Mouse (Mus musculus) hindbrain, embryonic 13.5 days (tissue): ENCODE results near the gene Cul7. TPM values are rescaled to one million over a fixed set of nuclear protein-coding genes. Genes with fewer than 3 reads are reported as not detected.

ENCODE experiments used
- ATAC-seq: fragments of 200-750 bp; cut with Nextera tagmentation; 2 replicates; pipeline ENCODE4 v1.8.0; 2017; ENCODE audit warnings: moderate TSS enrichment; ENCODE audit not compliant: low FRiP score
- H3K27ac ChIP-seq: fragments of 300-500 bp; sonication (generic); 2 replicates; pipeline ENCODE4 v1.5.1; 2015; ENCODE audit warnings: inconsistent platforms, mild to moderate bottlenecking, moderate library complexity
- H3K27me3 ChIP-seq: fragments of 300-500 bp; sonication (generic); 2 replicates; pipeline ENCODE4 v1.6.1; 2015; ENCODE audit warnings: mild to moderate bottlenecking, inconsistent platforms
- H3K36me3 ChIP-seq: fragments of 300-500 bp; sonication (generic); 2 replicates; pipeline ENCODE4 v1.6.1; 2015; ENCODE audit warnings: mild to moderate bottlenecking, inconsistent platforms
- H3K4me1 ChIP-seq: fragments of 300-500 bp; sonication (generic); replicated peaks from 2 replicates; pipeline ENCODE4 v1.6.1; 2015; ENCODE audit warnings: inconsistent platforms
- H3K4me2 ChIP-seq: fragments of 300-500 bp; sonication (generic); 2 replicates; pipeline ENCODE4 v1.6.1; 2015; ENCODE audit warnings: inconsistent platforms, mild to moderate bottlenecking, moderate library complexity
- H3K4me3 ChIP-seq: fragments of 300-500 bp; sonication (generic); 2 replicates; pipeline ENCODE4 v1.5.1; 2015; ENCODE audit warnings: mild to moderate bottlenecking, inconsistent platforms
- H3K9ac ChIP-seq: fragments of 300-500 bp; sonication (generic); 2 replicates; pipeline ENCODE4 v1.6.1; 2015; ENCODE audit warnings: mild to moderate bottlenecking, inconsistent platforms
- H3K9me3 ChIP-seq: fragments of 300-500 bp; sonication (generic); 2 replicates; pipeline ENCODE4 v1.6.1; 2016; ENCODE audit warnings: inconsistent platforms
- WGBS: fragments of 180-500 bp; shearing (Covaris S2); methylation state at CpG from one replicate; pipeline ENCODE4 v1.1.7; 2015; 5-methylcytosine and 5-hydroxymethylcytosine counted together
- polyA plus RNA-seq: library from polyadenylated mRNA; unstranded; fragments of >200 nt; fragmentation: Nextera tagmentation; extraction: Ambion mirVana; gene quantifications from 2 replicates; pipeline ENCODE4 v1.2.1, GENCODE M21; 2015

The Cul7 gene
- polyA plus RNA-seq, 1 experiment from 2014 or later: 40.0 TPM

DNA sequence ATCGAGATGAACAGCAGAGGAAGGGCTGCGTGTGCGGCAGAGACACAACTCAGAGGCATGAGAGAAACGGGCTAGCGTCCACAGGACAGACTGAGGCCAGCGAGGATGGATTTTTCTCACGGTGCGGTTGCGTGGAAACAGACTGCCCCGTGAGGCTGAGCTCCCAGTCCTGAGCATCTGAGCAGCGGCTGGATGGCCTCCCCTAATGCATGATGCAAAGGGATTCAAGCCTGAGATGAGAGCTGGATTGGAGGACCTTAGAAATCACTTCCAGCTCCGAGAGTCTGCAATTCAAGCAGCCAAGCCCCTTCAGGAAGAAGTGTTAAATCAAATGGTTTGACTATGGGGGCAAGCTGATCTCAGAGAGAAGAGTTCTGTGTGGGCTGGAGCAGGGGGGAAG is 51.4 kb downstream of the Cul7 start:
- Histone ChIP-seq H3K36me3 (peaks cover 24% of the 10 kb centered on the region), H3K4me2 (no peak overlapping the region), H3K4me1 (peaks cover 49% of the 10 kb centered on the region), H3K27ac (peak overlapping the region; percentile 35; the same call in 1 of the 2 replicates), H3K4me3 (no peak overlapping the region), H3K9ac (peak overlapping the region; percentile 61), H3K27me3 (no peaks in the 10 kb centered on the region), H3K9me3 (no peaks in the 10 kb centered on the region)
- WGBS: 82% methylated on average over 12 of the region's 12 CpGs
- ATAC-seq: no peak

DNA sequence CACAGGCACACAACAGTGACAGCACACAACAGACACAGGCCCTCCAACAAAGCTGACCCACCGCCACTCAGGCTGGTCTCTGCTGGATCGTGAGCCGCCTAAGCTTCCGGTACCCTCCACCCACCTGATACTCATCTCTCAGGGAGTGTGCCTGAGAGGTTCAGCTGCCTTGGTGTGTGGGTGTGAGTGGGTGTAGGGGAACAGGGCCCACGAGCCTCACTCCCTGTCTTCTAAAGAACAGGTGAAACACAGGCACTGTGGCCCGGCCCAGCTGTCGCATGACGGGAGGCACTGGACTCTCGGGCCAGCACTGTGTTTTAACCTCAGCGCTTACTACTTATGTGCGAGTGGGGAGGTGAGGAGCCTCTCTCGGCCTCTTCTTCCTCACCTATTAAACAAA is 52.0 kb downstream of the Cul7 start:
- no peak for ATAC-seq
- peak overlapping the region; percentile 66; the same call in 1 of the 2 replicates for H3K4me2 ChIP-seq
- no peaks in the 10 kb centered on the region for H3K9me3 ChIP-seq
- H3K9ac ChIP-seq: peak overlapping the region; percentile 61
- no peaks in the 10 kb centered on the region for H3K27me3 ChIP-seq
- H3K36me3 ChIP-seq: peaks cover 21% of the 10 kb centered on the region
- H3K4me1 ChIP-seq: peaks cover 50% of the 10 kb centered on the region
- H3K27ac ChIP-seq: no peak overlapping the region
- 90% methylated on average over 12 of the region's 12 CpGs for WGBS
- no peak overlapping the region for H3K4me3 ChIP-seq

DNA sequence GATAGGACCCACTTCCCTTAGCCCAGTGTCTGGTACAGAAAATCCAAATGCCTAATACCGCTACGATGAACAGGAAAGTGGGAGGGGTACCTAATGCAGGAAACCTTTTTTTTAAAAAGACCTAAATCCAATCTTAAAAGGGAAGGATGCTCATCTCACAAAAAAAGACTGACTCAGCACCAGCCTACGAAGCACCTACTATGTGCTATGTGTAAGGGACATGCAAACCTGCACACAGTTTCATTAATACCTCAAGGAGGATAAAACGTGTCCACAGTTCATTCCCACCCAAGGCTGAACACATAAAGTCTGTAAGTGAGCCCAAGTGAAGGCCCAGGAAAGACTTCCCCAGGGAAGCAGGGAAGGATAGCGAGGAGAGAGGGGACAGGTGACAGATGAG is 52.4 kb downstream of the Cul7 start:
- H3K9ac ChIP-seq: peak overlapping the region; percentile 97
- WGBS: 91% methylated on average over 5 of the region's 5 CpGs

DNA sequence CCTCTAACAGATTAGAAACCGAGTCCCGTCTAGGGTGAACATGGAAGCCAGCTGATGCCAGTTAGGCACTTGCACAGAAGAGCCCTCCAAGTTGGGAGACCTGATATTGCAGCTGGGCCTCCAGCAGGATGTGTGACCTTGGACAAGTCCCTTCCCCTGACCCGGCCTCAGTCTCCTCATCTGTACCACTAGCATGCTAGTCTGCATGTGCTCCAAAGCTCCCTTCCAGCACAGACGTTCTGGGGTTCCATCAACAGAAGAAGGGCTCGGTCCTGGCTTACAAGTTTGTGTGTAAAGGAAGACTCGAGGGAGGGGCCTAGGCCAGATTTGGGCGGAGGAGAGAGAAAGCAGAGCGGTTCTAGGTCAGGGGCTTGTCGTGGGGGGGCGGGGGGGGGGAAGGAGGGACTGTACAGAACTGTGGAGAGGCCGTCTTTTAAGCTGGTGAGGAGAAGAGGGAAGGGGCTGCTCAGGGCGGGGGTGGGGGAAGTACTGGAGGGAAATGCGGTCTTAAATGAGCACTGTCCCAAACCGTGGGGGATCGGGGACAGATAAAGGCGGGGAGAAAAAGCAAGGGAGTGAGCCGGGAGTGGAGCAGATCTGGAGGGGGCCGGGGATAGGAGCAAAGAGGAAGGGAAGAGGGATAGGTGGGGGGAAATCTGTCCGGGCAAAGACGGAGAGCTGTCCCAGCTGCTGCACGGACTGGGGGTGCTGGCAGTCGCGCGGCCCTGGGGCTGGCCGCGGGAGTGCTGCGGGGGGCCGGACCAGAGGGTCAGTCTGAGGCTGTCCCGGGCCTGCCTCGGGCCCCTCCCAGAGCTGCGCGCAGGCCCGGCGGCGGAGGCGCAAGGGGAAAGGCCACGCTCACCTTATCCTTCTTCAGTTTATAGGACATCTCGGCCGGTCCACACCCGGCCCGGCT is 54.1 kb downstream of the Cul7 start:
- H3K4me2 ChIP-seq: peak overlapping the region; percentile 66
- H3K4me1 ChIP-seq: peaks cover 50% of the 10 kb centered on the region
- no peaks in the 10 kb centered on the region for H3K27me3 ChIP-seq
- peak overlapping the region; percentile 97 for H3K9ac ChIP-seq
- peak; percentile 79 for ATAC-seq
- H3K27ac ChIP-seq: peak overlapping the region; percentile 90
- WGBS: 5% methylated on average over 39 of the region's 41 CpGs
- H3K4me3 ChIP-seq: peak overlapping the region; percentile 93
- H3K36me3 ChIP-seq: peaks cover 7% of the 10 kb centered on the region
- H3K9me3 ChIP-seq: no peaks in the 10 kb centered on the region

More for the DNA sequence above, 52.4 kb downstream of the Cul7 start:
- Histone ChIP-seq H3K4me2 (peak overlapping the region; percentile 66; the same call in 1 of the 2 replicates), H3K9me3 (no peaks in the 10 kb centered on the region), H3K4me1 (peaks cover 50% of the 10 kb centered on the region), H3K36me3 (peaks cover 21% of the 10 kb centered on the region), H3K27me3 (no peaks in the 10 kb centered on the region), H3K27ac (no peak overlapping the region), H3K4me3 (0 out of 2 replicates have a peak overlapping the region, but pooled peaks have one; percentile 93)
- ATAC-seq: no peak

DNA sequence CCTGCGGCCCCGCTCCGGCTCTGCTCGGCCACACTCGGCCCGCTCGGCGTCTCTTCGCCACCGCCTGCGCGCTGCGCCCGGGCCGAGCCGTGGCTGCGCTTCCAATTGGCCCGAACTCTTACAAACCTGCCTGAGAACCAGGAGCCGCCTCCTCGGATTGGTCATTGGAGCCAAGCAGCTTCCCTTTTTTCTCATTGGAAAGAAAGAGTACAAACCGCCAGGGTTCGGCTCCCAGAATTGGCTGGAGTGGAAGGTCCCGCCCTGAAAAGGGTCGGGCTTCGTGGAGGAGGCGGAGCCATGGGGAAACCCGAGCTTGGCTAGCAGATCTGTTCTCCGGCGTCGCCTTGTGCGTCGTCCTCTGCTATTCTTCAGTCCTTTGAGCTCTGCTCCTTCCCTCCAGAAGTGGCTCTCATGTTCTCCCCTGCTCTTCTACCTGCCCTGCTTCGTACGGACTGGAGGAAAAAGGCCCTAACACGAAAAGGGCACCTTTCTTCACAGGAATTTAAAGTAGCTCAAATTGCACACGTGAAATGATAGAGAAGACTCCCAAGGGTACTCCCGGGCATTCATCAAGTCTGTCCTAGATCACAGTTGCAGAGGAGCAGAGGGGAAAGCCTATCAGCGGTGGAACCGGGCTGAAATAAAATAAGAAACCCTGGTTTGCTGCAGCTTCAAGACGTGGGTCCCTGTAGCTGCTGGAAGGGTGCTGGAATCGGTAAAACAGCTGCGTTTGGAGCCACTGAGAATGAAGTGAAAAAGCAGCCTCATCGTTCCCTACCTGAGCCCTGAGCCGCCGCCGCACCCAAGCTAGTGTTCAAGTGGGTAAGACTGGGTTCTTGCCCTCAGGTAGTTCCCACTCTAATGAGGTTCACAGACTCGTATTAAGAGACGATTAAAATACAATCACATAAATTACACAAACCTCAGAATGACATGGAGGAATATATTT is 55.0 kb downstream of the Cul7 start, which contains the start of gene Ppp2r5d:
Gene Ppp2r5d, minus strand, starts transcription at position 225 of the 949 bp plus-strand sequence.
- peak within 1 kb of the TSS; percentile 97 for H3K9ac ChIP-seq
- peaks cover 50% of the 10 kb centered on the region for H3K4me1 ChIP-seq
- no peaks in the 10 kb centered on the region for H3K36me3 ChIP-seq
- peak within 1 kb of the TSS; percentile 94 for H3K27ac ChIP-seq
- no peaks in the 10 kb centered on the region for H3K9me3 ChIP-seq
- WGBS: 1% methylated on average over 48 of the region's 48 CpGs
- H3K4me2 ChIP-seq: peak within 1 kb of the TSS; percentile 66
- peak within 1 kb of the TSS; percentile 93 for H3K4me3 ChIP-seq
- H3K27me3 ChIP-seq: no peaks in the 10 kb centered on the region
- peak; percentile 95 for ATAC-seq

DNA sequence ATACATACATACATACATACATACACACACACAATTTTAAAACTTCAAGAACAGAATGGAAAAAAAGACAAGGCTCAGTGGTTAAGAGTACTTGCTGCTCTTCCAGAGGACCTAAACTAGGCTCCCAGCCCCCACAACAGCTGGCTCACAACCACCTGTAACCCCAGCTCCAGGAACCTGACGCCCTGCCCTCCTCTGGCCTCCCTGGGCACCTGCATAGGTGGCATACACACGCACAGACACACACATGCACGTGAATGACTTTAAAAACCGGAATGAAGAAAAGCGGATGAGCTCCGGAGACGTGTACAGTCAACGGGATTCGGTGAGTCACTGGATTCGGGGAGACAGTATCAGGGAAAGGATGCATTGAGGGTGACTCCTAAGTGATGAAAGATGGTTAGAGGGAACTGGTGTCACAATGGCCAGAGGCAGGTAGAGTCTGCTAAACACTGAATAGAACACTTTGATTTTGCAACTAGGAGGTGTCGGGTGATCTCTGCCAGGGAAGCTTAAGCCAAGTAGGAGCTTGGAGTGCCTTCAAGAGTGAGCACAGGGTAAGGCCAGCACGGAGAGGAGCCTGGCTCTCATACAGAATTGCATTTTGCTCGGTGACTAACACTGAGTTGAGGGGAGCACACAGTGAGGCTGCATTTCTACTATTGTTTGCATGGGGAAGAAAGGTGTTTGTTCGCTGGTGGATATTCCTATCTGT is 56.4 kb downstream of the Cul7 start:
- H3K4me2 ChIP-seq: no peak overlapping the region
- H3K9me3 ChIP-seq: no peaks in the 10 kb centered on the region
- H3K4me1 ChIP-seq: peaks cover 40% of the 10 kb centered on the region
- WGBS: 94% methylated on average over 14 of the region's 14 CpGs
- H3K27me3 ChIP-seq: no peaks in the 10 kb centered on the region
- ATAC-seq: no peak
- 0 out of 2 replicates have a peak overlapping the region, but pooled peaks have one; percentile 93 for H3K4me3 ChIP-seq
- H3K9ac ChIP-seq: no peak overlapping the region
- no peaks in the 10 kb centered on the region for H3K36me3 ChIP-seq
- no peak overlapping the region for H3K27ac ChIP-seq

DNA sequence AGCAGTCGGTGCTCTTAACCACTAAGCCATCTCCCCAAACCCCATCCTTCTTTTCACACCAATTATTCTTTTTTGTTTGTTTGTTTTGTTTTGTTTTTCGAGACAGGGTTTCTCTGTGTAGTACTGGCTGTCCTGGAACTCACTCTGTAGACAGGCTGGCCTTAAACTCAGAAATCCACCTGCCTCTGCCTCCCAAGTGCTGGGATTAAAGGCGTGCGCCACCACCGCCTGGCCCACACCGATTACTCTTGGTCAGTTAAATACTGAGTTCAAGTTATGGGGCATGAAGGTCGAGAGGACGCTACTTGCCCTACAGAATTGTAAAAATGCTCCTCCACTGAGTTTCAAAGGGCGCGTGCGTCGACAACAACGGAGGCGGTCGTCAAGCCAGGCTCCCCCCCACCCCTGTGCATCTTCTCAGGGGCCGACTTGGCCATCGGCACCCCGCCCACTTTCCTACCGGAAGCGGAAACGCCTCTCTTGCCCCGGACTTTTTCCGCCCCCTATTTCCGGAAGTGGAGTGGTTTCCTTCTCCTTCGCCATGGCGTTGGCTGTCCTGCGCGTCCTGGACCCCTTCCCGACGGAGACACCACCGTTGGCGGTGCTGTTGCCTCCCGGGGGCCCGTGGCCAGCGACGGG is 60.9 kb downstream of the Cul7 start, which contains the start of gene Pex6:
Gene Pex6, plus strand, starts transcription at position 505 of the 639 bp plus-strand sequence.
- Histone ChIP-seq H3K4me2 (peak within 1 kb of the TSS; percentile 100), H3K9me3 (no peaks in the 10 kb centered on the region), H3K27me3 (no peaks in the 10 kb centered on the region), H3K4me3 (peak within 1 kb of the TSS; percentile 100), H3K9ac (peak within 1 kb of the TSS; percentile 94), H3K27ac (peak within 1 kb of the TSS; percentile 84), H3K4me1 (peaks cover 24% of the 10 kb centered on the region), H3K36me3 (peaks cover 24% of the 10 kb centered on the region)
- 7% methylated on average over 36 of the region's 36 CpGs for WGBS
- ATAC-seq: peak; percentile 91

DNA sequence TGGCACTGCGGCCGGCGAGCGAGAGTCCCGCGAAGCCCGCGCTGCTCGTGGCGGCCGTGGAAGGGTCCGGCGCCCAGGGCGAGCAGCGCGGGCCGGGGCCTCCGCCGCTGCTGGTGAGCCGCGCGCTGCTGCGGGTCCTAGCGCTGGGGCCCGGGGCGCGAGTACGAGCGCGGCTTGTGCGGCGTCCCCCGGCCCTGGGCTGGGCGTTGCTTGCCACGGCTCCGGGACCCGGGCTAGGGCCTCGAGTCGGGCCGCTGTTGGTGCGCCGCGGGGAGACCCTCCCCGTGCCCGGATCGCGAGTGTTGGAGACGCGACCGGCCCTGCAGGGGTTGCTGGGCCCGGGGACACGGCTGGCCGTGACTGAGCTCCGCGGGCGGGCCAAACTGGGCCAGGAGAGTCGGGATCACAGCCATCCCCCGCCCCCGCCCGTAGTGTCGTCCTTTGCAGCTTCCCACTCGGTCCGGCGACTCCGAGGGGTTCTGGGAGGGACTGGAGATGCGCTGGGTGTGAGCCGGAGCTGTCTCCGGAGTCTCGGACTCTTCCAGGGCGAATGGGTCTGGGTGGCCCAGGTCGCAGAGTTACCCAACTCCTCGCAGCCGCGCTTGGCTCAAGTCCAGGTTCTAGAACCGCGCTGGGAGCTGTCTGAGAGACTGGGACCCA is 61.6 kb downstream of the Cul7 start:
- Histone ChIP-seq H3K27me3 (no peaks in the 10 kb centered on the region), H3K27ac (peak overlapping the region; percentile 70; the same call in 1 of the 2 replicates), H3K4me3 (peak overlapping the region; percentile 100), H3K9ac (peak overlapping the region; percentile 94), H3K36me3 (peaks cover 30% of the 10 kb centered on the region), H3K4me2 (peak overlapping the region; percentile 100), H3K9me3 (no peaks in the 10 kb centered on the region), H3K4me1 (peaks cover 19% of the 10 kb centered on the region)
- peak; percentile 8 for ATAC-seq
- WGBS: under 1% methylated on average over 75 of the region's 76 CpGs

DNA sequence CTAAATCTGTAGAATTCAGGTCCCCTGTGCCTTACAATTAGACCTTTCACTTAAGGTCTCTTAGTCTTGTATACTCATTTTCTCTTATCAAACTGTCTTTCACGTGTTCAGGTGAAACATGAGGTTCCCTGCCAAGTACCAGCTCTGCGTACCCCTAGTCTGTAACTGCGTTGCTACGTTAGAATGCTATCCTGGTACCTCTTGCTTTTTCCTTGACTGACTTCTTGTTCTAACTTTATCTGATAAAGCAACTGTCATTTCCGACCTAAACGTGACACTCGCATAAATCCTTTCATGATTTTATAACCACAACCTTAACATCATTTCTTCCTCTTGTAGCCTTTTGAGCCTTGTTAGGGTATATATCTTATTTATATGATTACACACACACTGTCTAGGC is 62.3 kb downstream of the Cul7 start:
- no peak for ATAC-seq

DNA sequence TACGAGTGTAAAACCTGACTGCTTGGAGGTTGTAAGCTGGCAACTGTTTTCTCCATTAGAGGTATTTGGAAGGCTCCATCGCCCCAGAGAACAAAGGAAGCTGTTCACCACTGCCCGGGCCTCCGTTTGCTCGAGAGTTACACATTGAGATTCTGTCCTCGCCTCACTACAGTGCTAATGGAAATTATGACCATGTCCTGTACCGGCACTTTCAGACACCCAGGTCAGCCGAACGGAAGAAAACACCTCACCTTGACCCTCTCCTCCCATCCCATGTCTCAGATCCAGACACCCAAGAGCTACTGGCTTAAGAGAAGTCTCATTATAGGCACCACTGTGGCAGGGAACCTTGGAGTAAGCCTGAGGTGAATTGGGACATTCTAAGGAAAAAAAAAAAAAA is 63.7 kb downstream of the Cul7 start:
- H3K9ac ChIP-seq: no peak overlapping the region
- H3K27me3 ChIP-seq: no peaks in the 10 kb centered on the region
- H3K27ac ChIP-seq: no peak overlapping the region
- no peak overlapping the region for H3K4me2 ChIP-seq
- H3K4me1 ChIP-seq: peaks cover 19% of the 10 kb centered on the region
- peaks cover 36% of the 10 kb centered on the region for H3K36me3 ChIP-seq
- WGBS: 94% methylated on average over 9 of the region's 9 CpGs
- no peak overlapping the region for H3K4me3 ChIP-seq
- ATAC-seq: no peak
- H3K9me3 ChIP-seq: no peaks in the 10 kb centered on the region

More for the DNA sequence above, 62.3 kb downstream of the Cul7 start:
- no peak overlapping the region for H3K27ac ChIP-seq
- no peaks in the 10 kb centered on the region for H3K27me3 ChIP-seq
- peak overlapping the region; percentile 100 for H3K4me2 ChIP-seq
- WGBS: 77% methylated on average over 7 of the region's 7 CpGs
- peak overlapping the region; percentile 100 for H3K4me3 ChIP-seq
- peak overlapping the region; percentile 94 for H3K9ac ChIP-seq
- H3K9me3 ChIP-seq: no peaks in the 10 kb centered on the region
- H3K4me1 ChIP-seq: peaks cover 19% of the 10 kb centered on the region
- H3K36me3 ChIP-seq: peaks cover 34% of the 10 kb centered on the region
